Mouse (Mus musculus): ENCODE data around the gene Fbxw8. TPM values are rescaled to one million over a fixed set of nuclear protein-coding genes. Genes with fewer than 3 reads are reported as not detected.

Fbxw8 gene
- polyA plus RNA-seq, 1 experiment from 2014 or later, result 14.0 TPM

DNA sequence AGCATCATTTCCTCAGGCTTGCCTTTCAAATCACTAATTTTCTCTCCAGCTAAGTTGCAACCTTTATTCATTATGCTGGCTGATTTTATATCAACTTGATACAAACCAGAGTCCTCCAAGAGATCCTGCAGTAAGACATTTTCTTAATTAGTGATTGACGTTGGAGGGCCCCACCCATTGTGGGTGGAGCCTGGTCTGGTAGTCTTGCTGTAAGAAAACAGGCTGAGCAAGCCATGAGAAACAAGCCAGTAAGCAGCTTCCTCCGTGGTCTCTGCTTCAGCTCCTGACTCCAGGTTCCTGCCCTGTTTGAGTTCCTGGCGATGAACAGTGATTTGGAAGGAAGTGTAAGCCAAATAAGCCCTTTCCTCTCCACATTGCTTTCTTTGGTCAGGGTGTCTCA, 119.5 kb downstream of the Fbxw8 start:
- Histone ChIP-seq H3K9ac (ENCODE audit: low read length) (no peak overlapping the region), H3K27ac (replicated peaks) (peak overlapping the region; percentile 53), H3K9me3 (ENCODE audit: control insufficient read depth, low read length) (no peaks in the 10 kb centered on the region), H3K4me2 (replicated peaks; ENCODE audit: low read depth) (no peak overlapping the region), H3K27me3 (ENCODE audit: control insufficient read depth, insufficient read depth, low read length) (no peaks in the 10 kb centered on the region), H3K4me1 (replicated peaks; ENCODE audit: control insufficient read depth, insufficient read depth) (no peaks in the 10 kb centered on the region), H3K4me3 (ENCODE audit: low read depth, low read length) (no peak overlapping the region), H3K36me3 (ENCODE audit: control insufficient read depth, insufficient read depth, low read length) (no peaks in the 10 kb centered on the region)
- DNase-seq (ENCODE audit: low spot score) (peak; percentile 48), ATAC-seq (ENCODE audit: low FRiP score, low TSS enrichment) (no peak)
- TF ChIP-seq EP300 (optimal IDR thresholded peaks at IDR 0.05) (no peak), CTCF (IDR thresholded peaks at IDR 0.05; ENCODE audit: low read depth) (no peak)
- WGBS, result 48% methylated on average over 3 of the region's 3 CpGs

DNA sequence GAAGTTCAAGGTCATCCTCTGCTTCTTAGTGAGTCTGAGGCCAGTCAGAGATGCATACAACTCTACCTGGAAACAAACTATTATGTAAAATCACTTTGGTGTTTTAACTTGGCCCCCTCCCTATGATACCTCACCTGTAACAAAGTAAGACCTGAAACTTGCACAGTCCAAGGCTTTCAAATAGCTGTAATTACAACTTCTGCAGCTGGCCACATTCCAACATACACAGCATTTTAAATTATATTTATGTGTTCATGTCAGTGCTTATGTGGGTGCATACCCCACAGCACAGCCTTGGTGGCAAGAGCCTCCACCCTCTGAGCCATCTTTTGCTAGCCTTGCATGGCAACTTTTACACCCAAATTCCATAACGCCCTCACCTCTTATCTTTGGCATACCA, 120.6 kb downstream of the Fbxw8 start:
- TF ChIP-seq CTCF (IDR thresholded peaks at IDR 0.05; ENCODE audit: low read depth), result no peak
- no peak for TF ChIP-seq EP300 (optimal IDR thresholded peaks at IDR 0.05)
- Histone ChIP-seq H3K4me3 (ENCODE audit: low read depth, low read length) (no peak overlapping the region), H3K27me3 (ENCODE audit: control insufficient read depth, insufficient read depth, low read length) (no peaks in the 10 kb centered on the region), H3K9me3 (ENCODE audit: control insufficient read depth, low read length) (no peaks in the 10 kb centered on the region), H3K9ac (ENCODE audit: low read length) (no peak overlapping the region), H3K4me1 (replicated peaks; ENCODE audit: control insufficient read depth, insufficient read depth) (no peaks in the 10 kb centered on the region), H3K36me3 (ENCODE audit: control insufficient read depth, insufficient read depth, low read length) (no peaks in the 10 kb centered on the region), H3K4me2 (replicated peaks; ENCODE audit: low read depth) (no peak overlapping the region), H3K27ac (replicated peaks) (no peak overlapping the region)
- DNase-seq (ENCODE audit: low spot score), result no peak
- 82% methylated on average over 1 of the region's 1 CpGs for WGBS
- no peak for ATAC-seq (ENCODE audit: low FRiP score, low TSS enrichment)

DNA sequence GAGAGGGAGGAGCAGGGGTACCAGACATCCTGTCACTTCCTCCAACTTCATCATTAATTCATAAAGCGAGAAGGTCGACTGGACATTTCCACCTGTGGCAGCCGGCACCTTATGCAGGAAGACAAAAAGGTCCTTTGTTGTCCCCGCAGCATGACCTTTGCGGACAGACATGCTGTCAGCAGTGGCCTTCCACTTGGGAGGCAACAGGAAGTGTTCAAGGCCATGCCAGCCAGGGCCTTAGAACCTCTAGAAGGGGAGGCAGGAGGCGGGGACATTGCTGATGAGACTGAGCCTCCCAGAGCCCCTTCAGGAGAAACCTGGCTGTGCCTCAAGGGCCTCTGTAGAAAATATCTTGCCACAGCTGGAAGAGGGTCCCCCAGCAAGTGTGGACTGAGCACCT, 121.5 kb downstream of the Fbxw8 start:
- Histone ChIP-seq H3K4me1 (replicated peaks; ENCODE audit: control insufficient read depth, insufficient read depth) (no peaks in the 10 kb centered on the region), H3K4me3 (ENCODE audit: low read depth, low read length) (no peak overlapping the region), H3K9me3 (ENCODE audit: control insufficient read depth, low read length) (no peaks in the 10 kb centered on the region), H3K4me2 (replicated peaks; ENCODE audit: low read depth) (no peak overlapping the region), H3K27me3 (ENCODE audit: control insufficient read depth, insufficient read depth, low read length) (0 out of 2 replicates have a peak, but pooled peaks cover 2% of the 10 kb centered on the region), H3K9ac (ENCODE audit: low read length) (no peak overlapping the region), H3K36me3 (ENCODE audit: control insufficient read depth, insufficient read depth, low read length) (no peaks in the 10 kb centered on the region), H3K27ac (replicated peaks) (no peak overlapping the region)
- ATAC-seq (ENCODE audit: low FRiP score, low TSS enrichment) (no peak), DNase-seq (ENCODE audit: low spot score) (no peak)
- TF ChIP-seq EP300 (optimal IDR thresholded peaks at IDR 0.05) (no peak), CTCF (IDR thresholded peaks at IDR 0.05; ENCODE audit: low read depth) (no peak)
- WGBS, result 77% methylated on average over 6 of the region's 6 CpGs

- Histone ChIP-seq H3K4me1 (replicated peaks; ENCODE audit: control insufficient read depth, insufficient read depth) (no peaks in the 10 kb centered on the region), H3K27ac (replicated peaks) (no peak overlapping the region), H3K27me3 (ENCODE audit: control insufficient read depth, insufficient read depth, low read length) (0 out of 2 replicates have a peak, but pooled peaks cover 2% of the 10 kb centered on the region), H3K36me3 (ENCODE audit: control insufficient read depth, insufficient read depth, low read length) (no peaks in the 10 kb centered on the region), H3K4me3 (ENCODE audit: low read depth, low read length) (no peak overlapping the region), H3K9ac (ENCODE audit: low read length) (no peak overlapping the region), H3K9me3 (ENCODE audit: control insufficient read depth, low read length) (no peaks in the 10 kb centered on the region), H3K4me2 (replicated peaks; ENCODE audit: low read depth) (no peak overlapping the region)
- WGBS, result 35% methylated on average over 4 of the region's 4 CpGs
- no peak for DNase-seq (ENCODE audit: low spot score)
- TF ChIP-seq EP300 (optimal IDR thresholded peaks at IDR 0.05) (no peak), CTCF (IDR thresholded peaks at IDR 0.05; ENCODE audit: low read depth) (no peak)
- no peak for ATAC-seq (ENCODE audit: low FRiP score, low TSS enrichment)
Observed at GRCm38 (mm10) chr5:118033328-118033727, 121.9 kb downstream of the Fbxw8 start.

DNA sequence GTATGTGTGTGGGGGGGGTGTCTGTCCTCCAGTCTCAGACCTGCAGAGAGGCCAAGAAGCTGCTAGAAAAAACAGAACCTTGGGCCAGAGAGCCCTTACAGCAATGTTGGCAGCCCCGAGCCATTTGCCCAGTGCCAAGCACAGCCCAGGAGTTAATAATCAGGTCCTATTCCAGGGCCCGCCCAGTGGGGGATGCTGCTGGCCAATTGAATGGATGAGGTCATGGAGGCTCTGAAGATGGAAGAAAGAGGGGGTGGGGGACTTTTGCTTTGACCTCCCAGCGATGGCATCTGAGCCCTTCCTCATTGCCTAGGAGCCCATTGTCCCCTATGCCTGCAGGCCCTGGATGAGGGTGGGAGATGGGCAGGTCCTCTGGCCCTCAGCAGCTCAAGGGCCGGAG, 123.8 kb downstream of the Fbxw8 start:
- TF ChIP-seq CTCF (IDR thresholded peaks at IDR 0.05; ENCODE audit: low read depth) (no peak), EP300 (optimal IDR thresholded peaks at IDR 0.05) (no peak)
- Histone ChIP-seq H3K4me1 (replicated peaks; ENCODE audit: control insufficient read depth, insufficient read depth) (peaks cover 3% of the 10 kb centered on the region), H3K4me3 (ENCODE audit: low read depth, low read length) (no peak overlapping the region), H3K36me3 (ENCODE audit: control insufficient read depth, insufficient read depth, low read length) (no peaks in the 10 kb centered on the region), H3K27me3 (ENCODE audit: control insufficient read depth, insufficient read depth, low read length) (peaks cover 13% of the 10 kb centered on the region; the same call in 1 of the 2 replicates), H3K27ac (replicated peaks) (no peak overlapping the region; the same call in 1 of the 2 replicates), H3K4me2 (replicated peaks; ENCODE audit: low read depth) (no peak overlapping the region), H3K9ac (ENCODE audit: low read length) (no peak overlapping the region), H3K9me3 (ENCODE audit: control insufficient read depth, low read length) (no peaks in the 10 kb centered on the region)
- ATAC-seq (ENCODE audit: low FRiP score, low TSS enrichment) (peak; percentile 14; the same call in 1 of the 2 replicates), DNase-seq (ENCODE audit: low spot score) (peak; percentile 39)
- 59% methylated on average over 4 of the region's 4 CpGs for WGBS

GRCm38 (mm10) chr5:118031059-118031458, 124.2 kb downstream of the Fbxw8 start:
- Histone ChIP-seq H3K27me3 (ENCODE audit: control insufficient read depth, insufficient read depth, low read length) (peaks cover 13% of the 10 kb centered on the region; the same call in 1 of the 2 replicates), H3K9ac (ENCODE audit: low read length) (no peak overlapping the region), H3K9me3 (ENCODE audit: control insufficient read depth, low read length) (no peaks in the 10 kb centered on the region), H3K36me3 (ENCODE audit: control insufficient read depth, insufficient read depth, low read length) (no peaks in the 10 kb centered on the region), H3K4me2 (replicated peaks; ENCODE audit: low read depth) (no peak overlapping the region), H3K4me1 (replicated peaks; ENCODE audit: control insufficient read depth, insufficient read depth) (peaks cover 3% of the 10 kb centered on the region), H3K27ac (replicated peaks) (no peak overlapping the region; the same call in 1 of the 2 replicates), H3K4me3 (ENCODE audit: low read depth, low read length) (no peak overlapping the region)
- ATAC-seq (ENCODE audit: low FRiP score, low TSS enrichment) (peak; percentile 82), DNase-seq (ENCODE audit: low spot score) (peak; percentile 83)
- WGBS, result 37% methylated on average over 5 of the region's 5 CpGs
- no peak for TF ChIP-seq EP300 (optimal IDR thresholded peaks at IDR 0.05)
- no peak for TF ChIP-seq CTCF (IDR thresholded peaks at IDR 0.05; ENCODE audit: low read depth)

All from stomach, postnatal 0 days (tissue).